Mouse (Mus musculus): ENCODE measurements around the gene Spin2e. TPM values are rescaled to one million over a fixed set of nuclear protein-coding genes. Genes with fewer than 3 reads are reported as not detected.

The Spin2e gene
- total RNA-seq (2023), result not detected

GRCm38 (mm10) chrX:31618820-31619219, at the start of gene Spin2e:
TSS of gene Spin2e (minus strand) at chrX:31618920.

GRCm38 (mm10) chrX:31574183-31574582, 44.5 kb downstream of the Spin2e start, which contains the start of gene Gm21883:
TSS of gene Gm21883 (minus strand) at chrX:31574283.

Other genes with a start within 250 kb of the Spin2e start
- not detected for gene Btbd35f19, start 235.0 kb downstream of the Spin2e start, total RNA-seq (2023)
- gene Gm21883, start 44.6 kb downstream of the Spin2e start, total RNA-seq (2023), result not detected
- not detected for gene Btbd35f25, start 98.2 kb upstream of the Spin2e start, total RNA-seq (2023)

Data from monocyte, adult 59 days (primary cell).